Mouse (Mus musculus) forelimb bud, embryonic 11.5 days (tissue): ENCODE measurements around the gene Hist1h4m.
"Not testable (repeated sequence)": the region's sequence is repeated elsewhere in the genome, so short reads cannot be mapped to it uniquely, and the experiment has no call there.

Experiments
- DNase-seq: peaks from one replicate; pipeline ENCODE4 v3.0.0-alpha.2; 2012; ENCODE audit warnings: low read depth, low spot score

Hist1h4m gene

GRCm38 (mm10) chr13:21810073-21810472 lies 1.5 kb upstream of the Hist1h4m start, which contains the start of the genes Hist1h2bq and Hist1h2ao:
TSS of gene Hist1h2bq (minus strand) at chr13:21810197.
TSS of gene Hist1h2ao (plus strand) at chr13:21810465.
- DNase-seq = not testable (repeated sequence)

GRCm38 (mm10) chr13:21811074-21811473 lies 472 bp upstream of the Hist1h4m start:
- DNase-seq = not testable (repeated sequence)

GRCm38 (mm10) chr13:21812092-21812491 lies 546 bp downstream of the Hist1h4m start:
- DNase-seq = not testable (repeated sequence)

GRCm38 (mm10) chr13:21820082-21820890 lies 8.7 kb downstream of the Hist1h4m start:
- DNase-seq = not testable (repeated sequence)

- no peak for DNase-seq
Measured at GRCm38 (mm10) chr13:21828511-21828910, 17.0 kb downstream of the Hist1h4m start.

GRCm38 (mm10) chr13:21830344-21830743 lies 18.8 kb downstream of the Hist1h4m start:
- DNase-seq = no peak

- DNase-seq = not testable (repeated sequence)
Measured at GRCm38 (mm10) chr13:21831418-21832394, 20.2 kb downstream of the Hist1h4m start, which contains the start of gene Hist1h4n. TSS of gene Hist1h4n (minus strand) at chr13:21832196.

GRCm38 (mm10) chr13:21833461-21833860 lies 21.9 kb downstream of the Hist1h4m start, which contains the start of the genes Hist1h2ap and Hist1h2br:
TSS of gene Hist1h2ap (minus strand) at chr13:21833507.
TSS of gene Hist1h2br (plus strand) at chr13:21833743.
- not testable (repeated sequence) for DNase-seq

GRCm38 (mm10) chr13:21840508-21840907 lies 29.0 kb downstream of the Hist1h4m start:
- not testable (repeated sequence) for DNase-seq

GRCm38 (mm10) chr13:21846356-21846755 lies 34.8 kb downstream of the Hist1h4m start:
- DNase-seq = not testable (repeated sequence)

- DNase-seq = peak; percentile 43
Measured at GRCm38 (mm10) chr13:21847883-21848282, 36.3 kb downstream of the Hist1h4m start.

GRCm38 (mm10) chr13:21850696-21851095 lies 39.1 kb downstream of the Hist1h4m start:
- DNase-seq = not testable (repeated sequence)

- DNase-seq = no peak
Measured at GRCm38 (mm10) chr13:21852215-21852945, 40.8 kb downstream of the Hist1h4m start.

GRCm38 (mm10) chr13:21855146-21855545 lies 43.6 kb downstream of the Hist1h4m start:
- DNase-seq = peak; percentile 82

- peak; percentile 78 for DNase-seq
Measured at GRCm38 (mm10) chr13:21855698-21856162, 44.2 kb downstream of the Hist1h4m start.

- DNase-seq = peak; percentile 23
Measured at GRCm38 (mm10) chr13:21861608-21862007, 50.1 kb downstream of the Hist1h4m start.
